Mouse (Mus musculus) limb, embryonic 10.5 days (tissue): ENCODE data around the gene Prps1l1. TPM values are rescaled to one million over a fixed set of nuclear protein-coding genes. Genes with fewer than 3 reads are reported as not detected.

ENCODE experiments used
- DNase-seq: peaks from one replicate; pipeline ENCODE4 v3.0.0-alpha.2; 2017; ENCODE audit warnings: low spot score
- H3K27ac ChIP-seq: fragments of 300-500 bp; sonication (generic); 2 replicates; pipeline ENCODE4 v1.5.1; 2016; ENCODE audit warnings: mild to moderate bottlenecking
- H3K27me3 ChIP-seq: fragments of 300-500 bp; sonication (generic); 2 replicates; pipeline ENCODE4 v1.6.1; 2016; ENCODE audit warnings: low read depth, mild to moderate bottlenecking; ENCODE audit not compliant: poor library complexity, severe bottlenecking
- H3K36me3 ChIP-seq: fragments of 300-500 bp; sonication (generic); 2 replicates; pipeline ENCODE4 v1.6.1; 2016; ENCODE audit warnings: mild to moderate bottlenecking, moderate library complexity
- H3K4me1 ChIP-seq: fragments of 300-500 bp; sonication (generic); 2 replicates; pipeline ENCODE4 v1.6.1; 2016
- H3K4me3 ChIP-seq: fragments of 300-500 bp; sonication (generic); 2 replicates; pipeline ENCODE4 v1.5.1; 2016; ENCODE audit warnings: mild to moderate bottlenecking, moderate library complexity
- H3K9me3 ChIP-seq: fragments of 300-500 bp; sonication (generic); replicated peaks from 2 replicates; pipeline ENCODE4 v1.6.1; 2016; ENCODE audit warnings: mild to moderate bottlenecking
- WGBS: fragments of 180-500 bp; shearing (Covaris S2); methylation state at CpG from one replicate; pipeline ENCODE4 v1.1.7; 2016; 5-methylcytosine and 5-hydroxymethylcytosine counted together
- polyA plus RNA-seq: library from polyadenylated mRNA; unstranded; fragments of >200 nt; fragmentation: Nextera tagmentation; extraction: Ambion mirVana; gene quantifications from 2 replicates; pipeline ENCODE4 v1.2.1, GENCODE M21; 2016

Prps1l1 gene
- polyA plus RNA-seq: not detected in 2 replicates

- Histone ChIP-seq H3K9me3 (no peaks in the 10 kb centered on the region), H3K4me3 (no peak within 1 kb of the TSS), H3K36me3 (no peaks in the 10 kb centered on the region), H3K27me3 (no peaks in the 10 kb centered on the region), H3K4me1 (no peaks in the 10 kb centered on the region), H3K27ac (no peak within 1 kb of the TSS)
- no peak for DNase-seq
- WGBS: 90% methylated on average over 4 of the region's 4 CpGs
These were observed at the start of gene Prps1l1 for GRCm38 (mm10) chr12:34984461-34984860. TSS of gene Prps1l1 (plus strand) at chr12:34984761.

DNA sequence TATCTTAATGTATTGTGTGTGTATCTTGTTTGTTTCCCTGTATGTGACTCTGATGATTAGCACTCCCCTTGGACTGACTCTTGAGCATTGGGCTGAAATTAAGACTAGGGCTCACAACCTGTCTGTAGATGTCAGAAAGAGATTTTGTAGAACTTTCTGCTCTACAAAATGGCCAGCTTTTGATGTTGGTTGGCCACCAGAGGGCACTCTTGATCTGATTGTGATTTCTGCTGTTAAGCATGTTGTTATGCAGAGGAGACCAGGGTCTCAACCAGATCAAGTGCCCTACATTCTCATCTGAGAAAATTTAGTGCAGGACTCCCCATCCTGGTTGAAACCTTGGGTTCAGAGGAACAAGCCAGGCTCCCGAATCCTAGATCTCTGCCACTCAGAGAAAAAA, 46.6 kb upstream of the Prps1l1 start:
- Histone ChIP-seq H3K27ac (no peak overlapping the region), H3K4me3 (no peak overlapping the region), H3K36me3 (no peaks in the 10 kb centered on the region), H3K4me1 (no peaks in the 10 kb centered on the region), H3K9me3 (peaks cover 4% of the 10 kb centered on the region), H3K27me3 (no peaks in the 10 kb centered on the region)
- 96% methylated on average over 1 of the region's 1 CpGs for WGBS
- no peak for DNase-seq

DNA sequence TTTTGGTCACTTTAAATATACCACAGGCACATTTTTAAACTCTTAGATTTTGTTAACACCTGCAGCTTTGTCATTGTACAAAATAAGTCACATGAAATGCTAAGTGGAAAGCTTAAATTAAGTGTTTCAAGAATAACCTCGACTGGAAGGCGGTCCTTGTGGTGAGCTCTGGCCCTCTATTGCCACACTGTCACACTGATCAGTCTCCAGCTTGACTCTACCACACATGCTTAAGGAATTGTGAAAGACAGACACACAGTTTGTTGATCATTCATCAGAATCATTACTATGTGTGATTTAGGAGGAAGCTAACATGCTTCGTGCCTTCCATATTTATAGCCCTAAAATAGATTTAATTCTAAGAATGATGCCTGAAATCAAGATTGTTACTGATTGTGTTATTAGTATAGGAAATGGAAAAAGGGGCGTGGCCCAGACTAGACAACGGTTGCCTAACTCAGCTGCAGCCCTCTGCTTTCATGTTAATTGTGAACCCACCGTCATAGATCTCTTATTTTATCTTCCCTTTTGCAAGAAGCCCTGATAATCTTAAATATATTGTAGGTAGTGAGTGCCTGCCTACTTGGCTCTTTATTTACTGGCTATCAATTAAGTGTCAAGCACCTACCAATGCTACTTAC, 35.4 kb upstream of the Prps1l1 start:
- WGBS: 91% methylated on average over 6 of the region's 6 CpGs
- Histone ChIP-seq H3K27ac (no peak overlapping the region), H3K9me3 (no peaks in the 10 kb centered on the region), H3K36me3 (no peaks in the 10 kb centered on the region), H3K27me3 (no peaks in the 10 kb centered on the region), H3K4me1 (no peaks in the 10 kb centered on the region), H3K4me3 (no peak overlapping the region)
- DNase-seq: no peak

GRCm38 (mm10) chr12:34975991-34976390, 8.6 kb upstream of the Prps1l1 start:
- no peaks in the 10 kb centered on the region for H3K36me3 ChIP-seq
- H3K4me3 ChIP-seq: no peak overlapping the region
- no peaks in the 10 kb centered on the region for H3K27me3 ChIP-seq
- no peak for DNase-seq
- no peaks in the 10 kb centered on the region for H3K9me3 ChIP-seq
- H3K4me1 ChIP-seq: no peaks in the 10 kb centered on the region
- WGBS: 95% methylated on average over 3 of the region's 3 CpGs
- no peak overlapping the region for H3K27ac ChIP-seq

DNA sequence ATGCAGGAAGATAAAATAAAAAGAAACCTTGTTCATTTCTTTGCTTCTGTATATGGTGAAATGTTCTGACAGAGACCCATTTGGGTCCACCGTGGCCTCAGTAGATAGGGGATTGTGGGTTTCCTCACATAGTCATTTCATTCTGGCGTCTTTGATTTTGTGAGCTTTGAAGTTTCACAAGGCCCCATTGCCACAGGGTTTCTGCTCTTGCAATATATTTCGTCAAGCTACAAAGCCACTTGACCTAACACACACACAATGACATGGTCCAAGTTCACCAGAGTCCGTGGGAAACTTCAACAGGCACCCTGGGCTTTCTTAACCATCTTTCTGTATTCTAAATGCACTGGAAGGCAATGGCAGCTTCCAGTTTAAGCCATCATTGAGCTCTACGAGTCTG, 1.3 kb downstream of the Prps1l1 start:
- Histone ChIP-seq H3K36me3 (no peaks in the 10 kb centered on the region), H3K27ac (no peak overlapping the region), H3K4me1 (no peaks in the 10 kb centered on the region), H3K4me3 (no peak overlapping the region), H3K27me3 (no peaks in the 10 kb centered on the region), H3K9me3 (no peaks in the 10 kb centered on the region)
- no peak for DNase-seq
- WGBS: 89% methylated on average over 5 of the region's 5 CpGs

DNA sequence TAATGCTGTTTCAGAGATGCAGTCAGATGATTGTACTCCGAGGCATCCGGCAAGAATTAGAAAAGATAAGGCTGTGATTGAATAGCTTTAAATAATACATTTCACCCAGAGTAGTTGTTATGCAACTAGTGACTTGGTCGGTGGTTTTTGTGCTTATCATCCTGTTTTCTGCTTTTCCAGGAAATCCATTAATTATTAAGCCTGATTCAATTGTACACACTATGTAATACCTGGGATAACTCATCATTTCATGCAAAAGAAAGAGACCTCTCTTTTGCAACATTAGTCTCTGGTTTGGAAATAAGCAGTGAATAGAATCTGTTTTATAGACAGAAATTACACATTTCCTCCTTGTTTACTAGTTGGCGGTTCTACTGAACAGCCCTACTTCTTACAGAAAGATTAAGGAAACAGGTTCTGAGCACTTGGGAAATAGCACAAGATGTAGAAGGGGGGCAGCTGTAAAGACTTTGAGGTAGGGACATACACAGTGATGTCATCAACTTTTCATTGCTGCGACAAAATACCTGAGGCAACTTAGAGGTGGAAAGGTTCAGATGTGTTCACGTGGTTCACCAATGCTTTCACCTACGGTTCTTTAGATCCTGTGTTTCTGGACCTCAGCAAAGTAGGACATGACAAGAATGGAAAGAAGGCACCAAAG, 5.1 kb downstream of the Prps1l1 start:
- H3K36me3 ChIP-seq: no peaks in the 10 kb centered on the region
- 94% methylated on average over 7 of the region's 7 CpGs for WGBS
- H3K27ac ChIP-seq: no peak overlapping the region
- H3K4me1 ChIP-seq: no peaks in the 10 kb centered on the region
- no peaks in the 10 kb centered on the region for H3K27me3 ChIP-seq
- H3K9me3 ChIP-seq: no peaks in the 10 kb centered on the region
- no peak for DNase-seq
- H3K4me3 ChIP-seq: no peak overlapping the region

DNA sequence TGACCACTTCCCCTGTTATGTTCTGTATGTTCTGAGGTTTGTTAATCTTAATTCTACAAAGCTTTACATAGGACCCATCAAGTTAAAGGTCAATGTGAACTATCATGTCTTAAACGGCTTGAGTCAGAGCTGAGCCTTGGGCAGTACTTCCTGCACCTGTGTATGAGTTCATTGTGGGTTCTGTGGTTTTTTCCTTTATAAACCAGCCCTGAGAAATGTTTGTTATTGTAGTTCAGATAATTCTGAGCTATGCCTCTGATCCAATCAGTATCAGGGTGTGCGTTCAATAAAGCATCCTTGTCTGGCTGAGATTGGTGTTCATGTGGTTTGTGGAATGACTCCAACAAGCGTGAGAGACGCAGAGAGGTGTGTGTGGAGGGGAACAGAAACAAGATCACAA, 5.8 kb downstream of the Prps1l1 start:
- DNase-seq: no peak
- 91% methylated on average over 4 of the region's 4 CpGs for WGBS
- no peaks in the 10 kb centered on the region for H3K27me3 ChIP-seq
- H3K36me3 ChIP-seq: no peaks in the 10 kb centered on the region
- no peak overlapping the region for H3K27ac ChIP-seq
- H3K9me3 ChIP-seq: no peaks in the 10 kb centered on the region
- H3K4me1 ChIP-seq: no peaks in the 10 kb centered on the region
- H3K4me3 ChIP-seq: no peak overlapping the region

DNA sequence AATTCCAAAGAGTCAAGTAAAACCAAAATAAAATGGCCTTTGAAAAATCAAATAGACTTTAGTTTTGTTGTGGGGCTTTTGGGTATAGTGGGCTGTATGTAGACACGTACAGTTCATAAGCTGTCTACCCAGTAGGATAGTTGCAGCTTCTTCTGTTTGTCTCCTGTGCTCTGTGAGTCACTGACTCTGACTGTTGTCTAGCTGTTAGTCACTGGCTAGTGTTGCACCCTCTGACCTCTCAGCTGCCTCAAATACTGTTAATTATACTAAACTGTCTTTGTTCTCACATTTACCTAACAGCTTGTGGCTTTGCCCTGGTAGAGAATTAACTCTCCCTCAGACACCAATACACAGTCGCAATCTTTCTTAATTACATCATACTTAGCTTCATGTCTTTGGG, 7.3 kb downstream of the Prps1l1 start:
- DNase-seq: no peak
- H3K9me3 ChIP-seq: no peaks in the 10 kb centered on the region
- no peaks in the 10 kb centered on the region for H3K4me1 ChIP-seq
- H3K4me3 ChIP-seq: no peak overlapping the region
- WGBS: 86% methylated on average over 2 of the region's 2 CpGs
- no peaks in the 10 kb centered on the region for H3K27me3 ChIP-seq
- H3K36me3 ChIP-seq: no peaks in the 10 kb centered on the region
- H3K27ac ChIP-seq: no peak overlapping the region

DNA sequence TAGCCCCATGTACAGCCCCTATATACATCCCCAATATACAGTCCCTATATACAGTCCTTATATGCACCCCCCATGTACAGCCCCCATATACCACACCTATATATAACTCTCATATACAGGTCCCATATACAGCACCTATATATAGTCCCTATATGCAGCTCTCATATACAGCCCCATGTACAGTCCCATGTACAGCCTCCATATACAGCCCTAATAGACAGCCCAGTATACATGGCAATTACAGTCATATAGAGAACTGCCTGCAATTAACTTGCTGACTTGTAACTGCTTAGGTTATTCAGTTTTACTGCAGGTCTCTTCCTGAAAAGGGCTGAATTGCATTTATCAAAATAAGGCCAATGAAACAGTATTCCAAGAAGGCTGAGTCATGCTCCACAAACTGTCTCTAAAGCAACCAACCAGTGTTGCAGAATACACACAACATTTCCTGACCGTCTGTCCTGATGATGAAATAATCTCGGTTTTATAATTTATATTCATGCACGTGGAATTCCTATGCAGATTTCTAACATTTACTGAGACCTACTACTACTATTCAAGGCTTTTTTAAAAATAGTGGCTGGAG, 13.1 kb downstream of the Prps1l1 start:
- H3K9me3 ChIP-seq: no peaks in the 10 kb centered on the region
- no peaks in the 10 kb centered on the region for H3K36me3 ChIP-seq
- no peaks in the 10 kb centered on the region for H3K27me3 ChIP-seq
- H3K4me1 ChIP-seq: no peaks in the 10 kb centered on the region
- no peak overlapping the region for H3K4me3 ChIP-seq
- DNase-seq: no peak
- 93% methylated on average over 3 of the region's 3 CpGs for WGBS
- no peak overlapping the region for H3K27ac ChIP-seq

- DNase-seq: no peak
- Histone ChIP-seq H3K4me1 (no peaks in the 10 kb centered on the region), H3K27ac (no peak overlapping the region), H3K36me3 (no peaks in the 10 kb centered on the region), H3K4me3 (no peak overlapping the region), H3K9me3 (no peaks in the 10 kb centered on the region), H3K27me3 (no peaks in the 10 kb centered on the region)
- 75% methylated on average over 12 of the region's 12 CpGs for WGBS
These were observed 14.4 kb downstream of the Prps1l1 start for GRCm38 (mm10) chr12:34998778-34999467.

DNA sequence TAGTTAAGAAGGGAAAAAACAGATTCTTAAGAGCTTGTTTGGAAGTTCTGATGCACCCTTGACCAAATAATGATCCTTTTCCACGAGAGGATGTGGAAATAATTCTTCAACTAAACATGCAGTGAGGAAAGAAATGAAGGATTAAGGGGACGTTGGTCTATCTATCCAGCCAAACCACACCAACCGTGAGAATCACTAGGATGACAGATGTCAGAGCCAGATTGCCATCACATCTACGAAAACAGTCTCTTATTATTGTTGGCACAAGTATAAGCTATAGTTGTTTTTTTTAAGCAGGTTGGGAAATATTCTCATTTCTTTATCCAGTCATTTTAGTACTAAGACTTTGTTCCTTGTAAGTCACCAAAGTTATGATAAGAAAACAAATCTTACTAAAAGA, 15.8 kb downstream of the Prps1l1 start:
- no peaks in the 10 kb centered on the region for H3K27me3 ChIP-seq
- H3K4me1 ChIP-seq: no peaks in the 10 kb centered on the region
- WGBS: 79% methylated on average over 4 of the region's 4 CpGs
- no peaks in the 10 kb centered on the region for H3K9me3 ChIP-seq
- no peak for DNase-seq
- H3K36me3 ChIP-seq: no peaks in the 10 kb centered on the region
- H3K27ac ChIP-seq: no peak overlapping the region
- no peak overlapping the region for H3K4me3 ChIP-seq

- Histone ChIP-seq H3K9me3 (no peaks in the 10 kb centered on the region), H3K4me3 (no peak overlapping the region), H3K27ac (no peak overlapping the region), H3K27me3 (no peaks in the 10 kb centered on the region), H3K36me3 (no peaks in the 10 kb centered on the region), H3K4me1 (peaks cover 7% of the 10 kb centered on the region; the same call in 1 of the 2 replicates)
- DNase-seq: no peak
These were observed 21.2 kb downstream of the Prps1l1 start for GRCm38 (mm10) chr12:35005748-35006147.

GRCm38 (mm10) chr12:35007851-35008250, 23.3 kb downstream of the Prps1l1 start:
- Histone ChIP-seq H3K36me3 (no peaks in the 10 kb centered on the region), H3K4me1 (peaks cover 7% of the 10 kb centered on the region; the same call in 1 of the 2 replicates), H3K27me3 (no peaks in the 10 kb centered on the region), H3K4me3 (no peak overlapping the region), H3K9me3 (no peaks in the 10 kb centered on the region), H3K27ac (no peak overlapping the region)
- 96% methylated on average over 1 of the region's 1 CpGs for WGBS
- no peak for DNase-seq
